Mouse (Mus musculus): ENCODE results near the gene Eme2. TPM values are rescaled to one million over a fixed set of nuclear protein-coding genes. Genes with fewer than 3 reads are reported as not detected.

The Eme2 gene
- polyA plus RNA-seq, 1 experiment from 2014 or later, result 30.3 TPM

GRCm38 (mm10) chr17:24856589-24856988, 38.3 kb downstream of the Eme2 start:
- no peak for DNase-seq (ENCODE audit: extremely low spot score, low spot score)
- 88% methylated on average over 13 of the region's 13 CpGs for WGBS

GRCm38 (mm10) chr17:24855838-24856464, 38.9 kb downstream of the Eme2 start:
- Histone ChIP-seq H3K4me3 (no peak overlapping the region), H3K36me3 (replicated peaks) (peaks cover 17% of the 10 kb centered on the region), H3K4me1 (peaks cover 8% of the 10 kb centered on the region), H3K27ac (no peak overlapping the region), H3K27me3 (ENCODE audit: poor library complexity, severe bottlenecking) (peaks cover 10% of the 10 kb centered on the region), H3K9me3 (no peaks in the 10 kb centered on the region)
- 84% methylated on average over 3 of the region's 3 CpGs for WGBS
- DNase-seq (ENCODE audit: extremely low spot score, low spot score), result no peak

More at GRCm38 (mm10) chr17:24856589-24856988, 38.3 kb downstream of the Eme2 start:
- Histone ChIP-seq H3K4me3 (no peak overlapping the region), H3K4me1 (peaks cover 2% of the 10 kb centered on the region; the same call in 1 of the 2 replicates), H3K9me3 (no peaks in the 10 kb centered on the region), H3K27me3 (ENCODE audit: poor library complexity, severe bottlenecking) (peaks cover 4% of the 10 kb centered on the region), H3K27ac (no peak overlapping the region), H3K36me3 (replicated peaks) (peaks cover 24% of the 10 kb centered on the region)

GRCm38 (mm10) chr17:24851381-24852125, 43.3 kb downstream of the Eme2 start:
- DNase-seq (ENCODE audit: extremely low spot score, low spot score), result no peak
- Histone ChIP-seq H3K36me3 (replicated peaks) (peaks cover 9% of the 10 kb centered on the region; the same call in 1 of the 2 replicates), H3K27me3 (ENCODE audit: poor library complexity, severe bottlenecking) (peaks cover 15% of the 10 kb centered on the region), H3K9me3 (no peaks in the 10 kb centered on the region), H3K4me3 (peak overlapping the region; percentile 81), H3K27ac (no peak overlapping the region), H3K4me1 (peaks cover 28% of the 10 kb centered on the region)
- WGBS, result 83% methylated on average over 10 of the region's 10 CpGs

- Histone ChIP-seq H3K36me3 (replicated peaks) (peaks cover 7% of the 10 kb centered on the region; the same call in 1 of the 2 replicates), H3K4me3 (peak overlapping the region; percentile 81), H3K9me3 (no peaks in the 10 kb centered on the region), H3K27me3 (ENCODE audit: poor library complexity, severe bottlenecking) (peaks cover 15% of the 10 kb centered on the region), H3K27ac (peak overlapping the region; percentile 94), H3K4me1 (peaks cover 28% of the 10 kb centered on the region)
- 2% methylated on average over 20 of the region's 20 CpGs for WGBS
- no peak for DNase-seq (ENCODE audit: extremely low spot score, low spot score)
These were observed 44.1 kb downstream of the Eme2 start for GRCm38 (mm10) chr17:24850773-24851127.

- Histone ChIP-seq H3K4me3 (peak within 1 kb of the TSS; percentile 81), H3K36me3 (replicated peaks) (peaks cover 7% of the 10 kb centered on the region; the same call in 1 of the 2 replicates), H3K9me3 (no peaks in the 10 kb centered on the region), H3K27me3 (ENCODE audit: poor library complexity, severe bottlenecking) (peaks cover 15% of the 10 kb centered on the region), H3K4me1 (peaks cover 28% of the 10 kb centered on the region), H3K27ac (peak within 1 kb of the TSS; percentile 94)
- DNase-seq (ENCODE audit: extremely low spot score, low spot score), result peak; percentile 99
- WGBS, result under 1% methylated on average over 58 of the region's 58 CpGs
These were observed 44.7 kb downstream of the Eme2 start, which contains the start of gene Fahd1 for GRCm38 (mm10) chr17:24850065-24850772. Gene Fahd1 (minus strand): TSS chr17:24850364.

GRCm38 (mm10) chr17:24849733-24850064, 45.2 kb downstream of the Eme2 start:
- Histone ChIP-seq H3K27ac (peak overlapping the region; percentile 94), H3K9me3 (no peaks in the 10 kb centered on the region), H3K4me3 (peak overlapping the region; percentile 81), H3K4me1 (peaks cover 28% of the 10 kb centered on the region), H3K36me3 (replicated peaks) (peaks cover 7% of the 10 kb centered on the region; the same call in 1 of the 2 replicates), H3K27me3 (ENCODE audit: poor library complexity, severe bottlenecking) (peaks cover 19% of the 10 kb centered on the region)
- WGBS, result under 1% methylated on average over 21 of the region's 21 CpGs
- DNase-seq (ENCODE audit: extremely low spot score, low spot score), result no peak

GRCm38 (mm10) chr17:24848600-24849031, 46.3 kb downstream of the Eme2 start:
- DNase-seq (ENCODE audit: extremely low spot score, low spot score), result no peak
- H3K36me3 ChIP-seq (replicated peaks), result peaks cover 5% of the 10 kb centered on the region; the same call in 1 of the 2 replicates
- H3K4me3 ChIP-seq, result peak overlapping the region; percentile 81
- H3K4me1 ChIP-seq, result peaks cover 28% of the 10 kb centered on the region
- H3K9me3 ChIP-seq, result no peaks in the 10 kb centered on the region
- peaks cover 26% of the 10 kb centered on the region for H3K27me3 ChIP-seq (ENCODE audit: poor library complexity, severe bottlenecking)
- no peak overlapping the region for H3K27ac ChIP-seq

GRCm38 (mm10) chr17:24847386-24847785, 47.5 kb downstream of the Eme2 start:
- no peaks in the 10 kb centered on the region for H3K9me3 ChIP-seq
- WGBS, result 94% methylated on average over 1 of the region's 1 CpGs
- no peak overlapping the region for H3K27ac ChIP-seq
- peaks cover 28% of the 10 kb centered on the region for H3K4me1 ChIP-seq
- peaks cover 26% of the 10 kb centered on the region for H3K27me3 ChIP-seq (ENCODE audit: poor library complexity, severe bottlenecking)
- no peaks in the 10 kb centered on the region for H3K36me3 ChIP-seq (replicated peaks)
- H3K4me3 ChIP-seq, result no peak overlapping the region
- no peak for DNase-seq (ENCODE audit: extremely low spot score, low spot score)

GRCm38 (mm10) chr17:24844525-24844924, 50.4 kb downstream of the Eme2 start:
- WGBS, result 53% methylated on average over 9 of the region's 9 CpGs
- Histone ChIP-seq H3K27ac (no peak overlapping the region), H3K36me3 (replicated peaks) (no peaks in the 10 kb centered on the region), H3K27me3 (ENCODE audit: poor library complexity, severe bottlenecking) (peaks cover 14% of the 10 kb centered on the region), H3K9me3 (no peaks in the 10 kb centered on the region), H3K4me3 (no peak overlapping the region), H3K4me1 (peaks cover 13% of the 10 kb centered on the region)
- DNase-seq (ENCODE audit: extremely low spot score, low spot score), result no peak

GRCm38 (mm10) chr17:24842631-24843030, 52.3 kb downstream of the Eme2 start:
- 62% methylated on average over 2 of the region's 2 CpGs for WGBS
- no peaks in the 10 kb centered on the region for H3K9me3 ChIP-seq
- no peak for DNase-seq (ENCODE audit: extremely low spot score, low spot score)
- no peak overlapping the region for H3K4me3 ChIP-seq
- H3K36me3 ChIP-seq (replicated peaks), result no peaks in the 10 kb centered on the region
- H3K27ac ChIP-seq, result no peak overlapping the region
- no peaks in the 10 kb centered on the region for H3K4me1 ChIP-seq
- peaks cover 14% of the 10 kb centered on the region for H3K27me3 ChIP-seq (ENCODE audit: poor library complexity, severe bottlenecking)

GRCm38 (mm10) chr17:24841133-24841532, 53.8 kb downstream of the Eme2 start:
- Histone ChIP-seq H3K36me3 (replicated peaks) (no peaks in the 10 kb centered on the region), H3K27me3 (ENCODE audit: poor library complexity, severe bottlenecking) (peaks cover 14% of the 10 kb centered on the region)
- WGBS, result 49% methylated on average over 4 of the region's 4 CpGs

GRCm38 (mm10) chr17:24840341-24840740, 54.5 kb downstream of the Eme2 start:
- Histone ChIP-seq H3K36me3 (replicated peaks) (no peaks in the 10 kb centered on the region), H3K9me3 (no peaks in the 10 kb centered on the region), H3K4me1 (no peaks in the 10 kb centered on the region), H3K27me3 (ENCODE audit: poor library complexity, severe bottlenecking) (peaks cover 14% of the 10 kb centered on the region), H3K27ac (no peak overlapping the region), H3K4me3 (no peak overlapping the region)
- no peak for DNase-seq (ENCODE audit: extremely low spot score, low spot score)
- WGBS, result 71% methylated on average over 5 of the region's 5 CpGs

More at GRCm38 (mm10) chr17:24841133-24841532, 53.8 kb downstream of the Eme2 start:
- Histone ChIP-seq H3K27ac (no peak overlapping the region), H3K4me1 (no peaks in the 10 kb centered on the region), H3K9me3 (no peaks in the 10 kb centered on the region), H3K4me3 (no peak overlapping the region)
- DNase-seq (ENCODE audit: extremely low spot score, low spot score), result no peak
